Mouse (Mus musculus) heart, embryonic 11.5 days (tissue): ENCODE data around the gene Ttc34. TPM values are rescaled to one million over a fixed set of nuclear protein-coding genes. Genes with fewer than 3 reads are reported as not detected.
A peak's percentile ranks its signal among the peaks of the same experiment; 100 is the strongest.

Experiments used
- ATAC-seq: fragments of 200-750 bp; cut with Nextera tagmentation; replicated peaks from 2 replicates; pipeline ENCODE4 v1.8.0; 2017; ENCODE audit warnings: moderate library complexity; ENCODE audit not compliant: insufficient number of reproducible peaks, low FRiP score, low TSS enrichment
- H3K27ac ChIP-seq: fragments of 300-500 bp; sonication (generic); 2 replicates; pipeline ENCODE4 v1.5.1; 2014; ENCODE audit warnings: mild to moderate bottlenecking, low read depth, low read length
- H3K27me3 ChIP-seq: fragments of 300-500 bp; sonication (generic); 2 replicates; pipeline ENCODE4 v1.6.1; 2014; ENCODE audit warnings: mild to moderate bottlenecking, low read length, mixed read lengths; ENCODE audit not compliant: control insufficient read depth, insufficient read depth
- H3K36me3 ChIP-seq: fragments of 300-500 bp; sonication (generic); 2 replicates; pipeline ENCODE4 v1.6.1; 2014; ENCODE audit warnings: mild to moderate bottlenecking, low read length, moderate library complexity, mixed read lengths; ENCODE audit not compliant: control insufficient read depth, insufficient read depth
- H3K4me1 ChIP-seq: fragments of 300-500 bp; sonication (generic); 2 replicates; pipeline ENCODE4 v1.6.1; 2014; ENCODE audit warnings: low read length; ENCODE audit not compliant: control insufficient read depth, insufficient read depth
- H3K4me2 ChIP-seq: fragments of 300-500 bp; sonication (generic); 2 replicates; pipeline ENCODE4 v1.6.1; 2014; ENCODE audit warnings: mild to moderate bottlenecking, moderate library complexity
- H3K4me3 ChIP-seq: fragments of 300-500 bp; sonication (generic); 2 replicates; pipeline ENCODE4 v1.5.1; 2014; ENCODE audit warnings: low read depth, low read length
- H3K9ac ChIP-seq: fragments of 300-500 bp; sonication (generic); 2 replicates; pipeline ENCODE4 v1.6.1; 2014; ENCODE audit warnings: mild to moderate bottlenecking, low read depth, low read length, moderate library complexity
- H3K9me3 ChIP-seq: fragments of 300-500 bp; sonication (generic); replicated peaks from 2 replicates; pipeline ENCODE4 v1.6.1; 2016; ENCODE audit warnings: low read length; ENCODE audit not compliant: control insufficient read depth
- WGBS: fragments of 180-500 bp; shearing (Covaris S2); extraction: QIAGEN DNeasy Blood & Tissue Kit; methylation state at CpG from one replicate; pipeline ENCODE4 v1.1.7; 2014; ENCODE audit not compliant: insufficient replicate concordance; 5-methylcytosine and 5-hydroxymethylcytosine counted together
- polyA plus RNA-seq: library from polyadenylated mRNA; unstranded; fragments of >200 nt; fragmentation: Nextera tagmentation; extraction: Ambion mirVana; gene quantifications from 2 replicates; pipeline ENCODE4 v1.2.1, GENCODE M21; 2014

Ttc34 gene
- polyA plus RNA-seq, 1 experiment from 2014 or later = 0.52 TPM

- Histone ChIP-seq H3K27me3 (peaks cover 35% of the 10 kb centered on the region), H3K27ac (no peak overlapping the region), H3K4me1 (peaks cover 4% of the 10 kb centered on the region; the same call in 1 of the 2 replicates), H3K36me3 (no peaks in the 10 kb centered on the region), H3K4me3 (no peak overlapping the region), H3K4me2 (no peak overlapping the region), H3K9me3 (no peaks in the 10 kb centered on the region), H3K9ac (no peak overlapping the region)
- ATAC-seq = no peak
- 67% methylated on average over 4 of the region's 4 CpGs for WGBS
Measured at GRCm38 (mm10) chr4:154853881-154854280, 16.6 kb downstream of the Ttc34 start.

- Histone ChIP-seq H3K36me3 (no peaks in the 10 kb centered on the region), H3K27me3 (peaks cover 37% of the 10 kb centered on the region), H3K9me3 (no peaks in the 10 kb centered on the region), H3K9ac (no peak overlapping the region), H3K27ac (no peak overlapping the region), H3K4me1 (peaks cover 4% of the 10 kb centered on the region; the same call in 1 of the 2 replicates), H3K4me3 (no peak overlapping the region), H3K4me2 (no peak overlapping the region)
- 52% methylated on average over 12 of the region's 12 CpGs for WGBS
- ATAC-seq = no peak
Measured at GRCm38 (mm10) chr4:154854676-154855345, 17.6 kb downstream of the Ttc34 start.

- under 1% methylated on average over 101 of the region's 110 CpGs for WGBS
- ATAC-seq = peak; percentile 68
- Histone ChIP-seq H3K27me3 (peaks cover 37% of the 10 kb centered on the region), H3K4me3 (peak overlapping the region; percentile 60), H3K27ac (no peak overlapping the region), H3K4me2 (peak overlapping the region; percentile 94), H3K4me1 (peaks cover 4% of the 10 kb centered on the region; the same call in 1 of the 2 replicates), H3K9me3 (no peaks in the 10 kb centered on the region), H3K36me3 (no peaks in the 10 kb centered on the region), H3K9ac (peak overlapping the region; percentile 47; the same call in 1 of the 2 replicates)
Measured at GRCm38 (mm10) chr4:154855721-154856479, 18.6 kb downstream of the Ttc34 start.

- no peaks in the 10 kb centered on the region for H3K36me3 ChIP-seq
- ATAC-seq = no peak
- H3K9ac ChIP-seq = peak overlapping the region; percentile 47; the same call in 1 of the 2 replicates
- H3K4me2 ChIP-seq = peak overlapping the region; percentile 94
- WGBS = 16% methylated on average over 9 of the region's 9 CpGs
- peaks cover 4% of the 10 kb centered on the region; the same call in 1 of the 2 replicates for H3K4me1 ChIP-seq
- H3K4me3 ChIP-seq = peak overlapping the region; percentile 60
- peaks cover 37% of the 10 kb centered on the region for H3K27me3 ChIP-seq
- no peak overlapping the region for H3K27ac ChIP-seq
- no peaks in the 10 kb centered on the region for H3K9me3 ChIP-seq
Measured at GRCm38 (mm10) chr4:154856480-154856837, 19.2 kb downstream of the Ttc34 start.

- Histone ChIP-seq H3K9ac (no peak overlapping the region), H3K27ac (no peak overlapping the region), H3K4me2 (no peak overlapping the region; the same call in 1 of the 2 replicates), H3K27me3 (peaks cover 39% of the 10 kb centered on the region), H3K9me3 (no peaks in the 10 kb centered on the region), H3K4me3 (0 out of 2 replicates have a peak overlapping the region, but pooled peaks have one; percentile 60), H3K4me1 (peaks cover 4% of the 10 kb centered on the region; the same call in 1 of the 2 replicates), H3K36me3 (no peaks in the 10 kb centered on the region)
- 82% methylated on average over 7 of the region's 7 CpGs for WGBS
- no peak for ATAC-seq
Measured at GRCm38 (mm10) chr4:154856882-154857281, 19.6 kb downstream of the Ttc34 start.

- peaks cover 39% of the 10 kb centered on the region for H3K27me3 ChIP-seq
- no peak for ATAC-seq
- no peaks in the 10 kb centered on the region for H3K36me3 ChIP-seq
- no peaks in the 10 kb centered on the region for H3K9me3 ChIP-seq
- no peak overlapping the region for H3K27ac ChIP-seq
- H3K4me1 ChIP-seq = peaks cover 4% of the 10 kb centered on the region; the same call in 1 of the 2 replicates
- WGBS = 64% methylated on average over 10 of the region's 10 CpGs
- no peak overlapping the region for H3K4me3 ChIP-seq
- no peak overlapping the region for H3K9ac ChIP-seq
- no peak overlapping the region for H3K4me2 ChIP-seq
Measured at GRCm38 (mm10) chr4:154857366-154858240, 20.3 kb downstream of the Ttc34 start.

GRCm38 (mm10) chr4:154858601-154859000 is 21.3 kb downstream of the Ttc34 start:
- H3K27ac ChIP-seq = no peak overlapping the region
- no peak overlapping the region for H3K4me2 ChIP-seq
- no peaks in the 10 kb centered on the region for H3K36me3 ChIP-seq
- no peak for ATAC-seq
- H3K4me3 ChIP-seq = no peak overlapping the region
- no peak overlapping the region for H3K9ac ChIP-seq
- peaks cover 39% of the 10 kb centered on the region for H3K27me3 ChIP-seq
- 68% methylated on average over 3 of the region's 3 CpGs for WGBS
- no peaks in the 10 kb centered on the region for H3K9me3 ChIP-seq
- peaks cover 4% of the 10 kb centered on the region; the same call in 1 of the 2 replicates for H3K4me1 ChIP-seq

- peaks cover 11% of the 10 kb centered on the region for H3K27me3 ChIP-seq
- no peak overlapping the region for H3K4me2 ChIP-seq
- 70% methylated on average over 5 of the region's 5 CpGs for WGBS
- H3K36me3 ChIP-seq = no peaks in the 10 kb centered on the region
- no peaks in the 10 kb centered on the region for H3K9me3 ChIP-seq
- ATAC-seq = no peak
- no peak overlapping the region for H3K27ac ChIP-seq
- no peak overlapping the region for H3K9ac ChIP-seq
- peaks cover 6% of the 10 kb centered on the region; the same call in 1 of the 2 replicates for H3K4me1 ChIP-seq
- no peak overlapping the region for H3K4me3 ChIP-seq
Measured at GRCm38 (mm10) chr4:154861967-154862366, 24.7 kb downstream of the Ttc34 start.
